Mouse (Mus musculus): Measurements from ENCODE around the gene Neurog3. TPM values are rescaled to one million over a fixed set of nuclear protein-coding genes. Genes with fewer than 3 reads are reported as not detected.

Gene Neurog3
- polyA plus RNA-seq, 1 experiment = 2.3 TPM

- TF ChIP-seq CTCF (IDR thresholded peaks at IDR 0.05; ENCODE audit: extremely low read depth, insufficient read length, insufficient replicate concordance, low read depth, low read length) (no peak), POLR2A (IDR thresholded peaks at IDR 0.05; ENCODE audit: low read depth, low read length) (0 out of 2 replicates have a peak, but pooled peaks have one; percentile 0)
- Histone ChIP-seq H3K27ac (ENCODE audit: insufficient read depth, low read depth, low read length) (no peak overlapping the region), H3K27me3 (ENCODE audit: control insufficient read depth, insufficient read depth, low read length) (no peaks in the 10 kb centered on the region), H3K4me1 (ENCODE audit: control insufficient read depth, insufficient read depth, insufficient read length, low read length) (peaks cover 4% of the 10 kb centered on the region), H3K36me3 (ENCODE audit: control insufficient read depth, insufficient read depth, low read length) (no peaks in the 10 kb centered on the region), H3K4me3 (ENCODE audit: low read depth, low read length) (0 out of 2 replicates have a peak overlapping the region, but pooled peaks have one; percentile 99)
- WGBS = 32% methylated on average over 6 of the region's 6 CpGs
Observed at GRCm38 (mm10) chr10:62111207-62111576, 21.7 kb upstream of the Neurog3 start.

- 73% methylated on average over 9 of the region's 9 CpGs for WGBS
- H3K4me1 ChIP-seq (ENCODE audit: control insufficient read depth, insufficient read depth, insufficient read length, low read length) = peaks cover 4% of the 10 kb centered on the region
- no peaks in the 10 kb centered on the region for H3K36me3 ChIP-seq (ENCODE audit: control insufficient read depth, insufficient read depth, low read length)
- no peak overlapping the region for H3K27ac ChIP-seq (ENCODE audit: insufficient read depth, low read depth, low read length)
- TF ChIP-seq CTCF (IDR thresholded peaks at IDR 0.05; ENCODE audit: extremely low read depth, insufficient read length, insufficient replicate concordance, low read depth, low read length) (no peak), POLR2A (IDR thresholded peaks at IDR 0.05; ENCODE audit: low read depth, low read length) (no peak)
- H3K27me3 ChIP-seq (ENCODE audit: control insufficient read depth, insufficient read depth, low read length) = no peaks in the 10 kb centered on the region
- no peak overlapping the region for H3K4me3 ChIP-seq (ENCODE audit: low read depth, low read length)
Observed at GRCm38 (mm10) chr10:62113865-62114647, 18.8 kb upstream of the Neurog3 start.

- WGBS = 47% methylated on average over 6 of the region's 6 CpGs
- TF ChIP-seq POLR2A (IDR thresholded peaks at IDR 0.05; ENCODE audit: low read depth, low read length) (no peak), CTCF (IDR thresholded peaks at IDR 0.05; ENCODE audit: extremely low read depth, insufficient read length, insufficient replicate concordance, low read depth, low read length) (peak; percentile 55; the same call in 1 of the 2 replicates)
Observed at GRCm38 (mm10) chr10:62127137-62127536, 5.8 kb upstream of the Neurog3 start.

GRCm38 (mm10) chr10:62127711-62128231 lies 5.1 kb upstream of the Neurog3 start:
- no peak overlapping the region for H3K27ac ChIP-seq (ENCODE audit: insufficient read depth, low read depth, low read length)
- H3K36me3 ChIP-seq (ENCODE audit: control insufficient read depth, insufficient read depth, low read length) = no peaks in the 10 kb centered on the region
- H3K4me3 ChIP-seq (ENCODE audit: low read depth, low read length) = no peak overlapping the region
- H3K27me3 ChIP-seq (ENCODE audit: control insufficient read depth, insufficient read depth, low read length) = peaks cover 4% of the 10 kb centered on the region; the same call in 1 of the 2 replicates
- H3K4me1 ChIP-seq (ENCODE audit: control insufficient read depth, insufficient read depth, insufficient read length, low read length) = peaks cover 1% of the 10 kb centered on the region; the same call in 1 of the 2 replicates
- WGBS = 42% methylated on average over 21 of the region's 21 CpGs
- TF ChIP-seq CTCF (IDR thresholded peaks at IDR 0.05; ENCODE audit: extremely low read depth, insufficient read length, insufficient replicate concordance, low read depth, low read length) (no peak), POLR2A (IDR thresholded peaks at IDR 0.05; ENCODE audit: low read depth, low read length) (no peak)

More at GRCm38 (mm10) chr10:62127137-62127536, 5.8 kb upstream of the Neurog3 start:
- H3K36me3 ChIP-seq (ENCODE audit: control insufficient read depth, insufficient read depth, low read length) = no peaks in the 10 kb centered on the region
- H3K27me3 ChIP-seq (ENCODE audit: control insufficient read depth, insufficient read depth, low read length) = no peaks in the 10 kb centered on the region; the same call in 1 of the 2 replicates
- H3K27ac ChIP-seq (ENCODE audit: insufficient read depth, low read depth, low read length) = no peak overlapping the region
- no peaks in the 10 kb centered on the region for H3K4me1 ChIP-seq (ENCODE audit: control insufficient read depth, insufficient read depth, insufficient read length, low read length)
- no peak overlapping the region for H3K4me3 ChIP-seq (ENCODE audit: low read depth, low read length)

GRCm38 (mm10) chr10:62128316-62128951 lies 4.5 kb upstream of the Neurog3 start:
- TF ChIP-seq POLR2A (IDR thresholded peaks at IDR 0.05; ENCODE audit: low read depth, low read length) = no peak
- TF ChIP-seq CTCF (IDR thresholded peaks at IDR 0.05; ENCODE audit: extremely low read depth, insufficient read length, insufficient replicate concordance, low read depth, low read length) = no peak
- WGBS = 3% methylated on average over 32 of the region's 32 CpGs
- Histone ChIP-seq H3K27ac (ENCODE audit: insufficient read depth, low read depth, low read length) (no peak overlapping the region), H3K36me3 (ENCODE audit: control insufficient read depth, insufficient read depth, low read length) (no peaks in the 10 kb centered on the region), H3K4me3 (ENCODE audit: low read depth, low read length) (no peak overlapping the region), H3K4me1 (ENCODE audit: control insufficient read depth, insufficient read depth, insufficient read length, low read length) (peaks cover 3% of the 10 kb centered on the region; the same call in 1 of the 2 replicates), H3K27me3 (ENCODE audit: control insufficient read depth, insufficient read depth, low read length) (peaks cover 7% of the 10 kb centered on the region; the same call in 1 of the 2 replicates)

DNA sequence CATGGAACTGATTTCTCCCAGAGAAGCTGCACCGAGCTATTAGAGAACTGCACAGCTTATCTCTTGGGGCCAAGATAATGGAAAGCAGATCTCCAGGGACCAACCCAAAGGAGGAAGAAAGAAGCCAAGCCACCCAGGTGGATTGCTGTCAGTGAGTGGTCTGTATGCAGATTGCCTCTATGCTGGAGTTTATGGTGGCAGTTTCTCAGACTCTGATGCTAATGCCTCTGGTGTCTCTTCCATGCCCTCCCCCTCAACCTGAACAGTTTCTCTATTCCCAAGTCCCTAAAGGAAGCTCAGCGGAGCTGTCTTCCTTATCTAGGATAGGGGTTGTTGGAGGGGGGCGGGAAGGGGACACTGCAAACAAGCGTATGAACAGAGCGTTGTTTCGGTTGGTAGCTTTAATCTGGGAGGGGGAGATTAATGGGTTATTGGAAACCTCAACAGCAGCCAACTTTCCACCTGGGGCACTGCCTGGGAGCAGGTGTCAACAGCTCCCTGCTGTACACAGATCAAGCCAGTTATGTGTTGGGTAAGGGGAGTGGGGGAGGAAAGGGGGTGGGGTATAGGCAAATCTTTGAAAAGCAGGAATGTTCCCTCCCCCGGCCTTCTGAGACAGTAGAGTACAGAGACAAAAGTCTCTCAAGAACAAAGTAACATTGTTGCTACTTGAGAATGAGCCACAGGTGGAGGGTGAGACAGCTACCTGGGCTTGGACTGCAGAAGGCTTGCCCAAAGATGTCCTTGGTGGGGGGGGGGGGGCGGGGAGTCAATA lies 3.0 kb downstream of the Neurog3 start:
- 2% methylated on average over 8 of the region's 8 CpGs for WGBS
- peaks cover 3% of the 10 kb centered on the region; the same call in 1 of the 2 replicates for H3K4me1 ChIP-seq (ENCODE audit: control insufficient read depth, insufficient read depth, insufficient read length, low read length)
- no peak overlapping the region for H3K27ac ChIP-seq (ENCODE audit: insufficient read depth, low read depth, low read length)
- peaks cover 18% of the 10 kb centered on the region; the same call in 1 of the 2 replicates for H3K27me3 ChIP-seq (ENCODE audit: control insufficient read depth, insufficient read depth, low read length)
- no peaks in the 10 kb centered on the region for H3K36me3 ChIP-seq (ENCODE audit: control insufficient read depth, insufficient read depth, low read length)
- no peak overlapping the region for H3K4me3 ChIP-seq (ENCODE audit: low read depth, low read length)
- TF ChIP-seq POLR2A (IDR thresholded peaks at IDR 0.05; ENCODE audit: low read depth, low read length) (no peak), CTCF (IDR thresholded peaks at IDR 0.05; ENCODE audit: extremely low read depth, insufficient read length, insufficient replicate concordance, low read depth, low read length) (no peak)

Data from small intestine, adult 2 months (tissue).